Mouse (Mus musculus): ENCODE results near the gene Tfcp2l1. TPM values are rescaled to one million over a fixed set of nuclear protein-coding genes. Genes with fewer than 3 reads are reported as not detected.

The Tfcp2l1 gene
- polyA plus RNA-seq, 1 experiment from 2014 or later, result 1.4 TPM

Other genes with a start within 250 kb of the Tfcp2l1 start
- gene Clasp1, start 238.9 kb upstream of the Tfcp2l1 start, polyA plus RNA-seq (2014; fragmentation: Nextera tagmentation; extraction: Ambion mirVana), result 87.3 and 90.0 TPM in 2 replicates

Data from heart, embryonic 11.5 days (tissue).